Comparison of ENCODE assay signal across 16 mouse cellular contexts in the genomic region with DNA sequence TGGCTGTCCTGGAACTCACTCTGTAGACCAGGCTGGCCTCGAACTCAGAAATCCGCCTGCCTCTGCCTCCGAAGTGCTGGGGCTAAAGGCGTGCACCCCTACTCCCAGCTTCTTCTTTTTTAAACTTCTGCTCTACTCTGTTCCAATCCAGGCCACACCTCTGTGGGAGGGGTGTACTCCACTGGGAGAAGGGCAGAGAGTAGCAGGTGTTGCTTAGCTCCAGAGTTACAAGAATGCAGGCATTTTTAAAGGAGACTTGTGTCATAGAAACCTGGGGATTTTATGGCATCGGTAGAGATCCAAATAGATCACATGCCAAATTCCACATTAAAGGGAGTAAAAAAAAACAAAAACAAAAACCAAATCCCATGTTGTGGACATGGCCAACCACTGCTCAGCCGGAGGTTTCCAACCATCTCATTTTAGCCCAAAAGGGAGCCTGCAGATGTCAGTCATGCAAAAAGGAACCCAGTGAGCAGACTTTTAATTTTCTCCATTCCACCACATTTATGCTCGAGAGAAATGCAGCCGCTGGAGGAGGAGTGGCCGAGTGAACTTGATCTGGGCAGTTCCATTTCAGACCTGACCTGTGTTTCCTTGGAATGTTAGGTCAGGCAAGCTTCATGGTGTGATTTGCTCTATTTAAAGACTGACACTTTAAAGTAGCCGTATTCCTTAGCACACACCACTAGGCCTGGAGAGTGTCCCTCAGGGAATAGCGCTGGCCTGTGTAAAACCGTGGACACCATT. TPM values are rescaled to one million over a fixed set of nuclear protein-coding genes. Genes with fewer than 3 reads are reported as not detected.
A peak's percentile ranks its signal among the peaks of the same experiment; 100 is the strongest.
DNase-seq lines count a peak whose midpoint lies in the region; ATAC-seq and TF ChIP-seq lines count a peak whose summit lies in the region.
"Had no signal": no experiment of that assay in that cellular context is flagged by ENCODE, and none has a peak within 500 bp of the region (broad histone marks: within the 10 kb centered on the region; RNA-seq: fewer than 3 reads in every experiment).

No protein-coding gene starts in this region.

- no peaks in the 10 kb centered on the region; the same call in 1 of the 2 replicates for H3K9me3 ChIP-seq in forebrain, embryonic 11.5 days (ENCODE audit: control insufficient read depth, low read length)
- H3K9me3 ChIP-seq: hindbrain, embryonic 13.5 days; liver, embryonic 15.5 days; neural tube, embryonic 12.5 days had no signal

- no peak overlapping the region for H3K4me2 ChIP-seq in forebrain, embryonic 11.5 days (ENCODE audit: low read depth, low read length, severe bottlenecking)
- H3K4me2 ChIP-seq: hindbrain, embryonic 13.5 days; liver, embryonic 15.5 days; neural tube, embryonic 12.5 days had no signal

- H3K36me3 ChIP-seq in forebrain, embryonic 11.5 days (ENCODE audit: control insufficient read depth, insufficient read depth, low read length): no peaks in the 10 kb centered on the region
- H3K36me3 ChIP-seq: hindbrain, embryonic 13.5 days; neural tube, embryonic 12.5 days had no signal

- TF ChIP-seq POLR2A in brain, embryonic 14.5 days (IDR thresholded peaks at IDR 0.05; ENCODE audit: borderline replicate concordance, extremely low read depth, insufficient read depth, insufficient read length, poor library complexity, severe bottlenecking): no peak

- peak; percentile 52 for DNase-seq in embryo, embryonic 10 days (ENCODE audit: low spot score)
- no peak for DNase-seq in embryo, embryonic 9.5 days (ENCODE audit: extremely low spot score)
- DNase-seq in brain, embryonic 14.5 days (ENCODE audit: low read depth): peak; percentile 3
- DNase-seq in kidney, adult 11 months: peak; percentile 68
- peak; percentile 54 for DNase-seq in kidney, postnatal 10 days
- no peak for DNase-seq in cerebellum, adult 11-12 months
- DNase-seq in forebrain, embryonic 11.5 days (ENCODE audit: low spot score): no peak
- DNase-seq in adrenal gland, adult 2 months: no peak
- DNase-seq: adrenal gland, postnatal 36 days; cerebellum, postnatal 10 days; gastrocnemius, postnatal 10 days; heart, postnatal 10 days had no signal

- no peaks in the 10 kb centered on the region for H3K27me3 ChIP-seq in forebrain, embryonic 11.5 days (ENCODE audit: control insufficient read depth, insufficient read depth, low read length)
- H3K27me3 ChIP-seq: hindbrain, embryonic 13.5 days; liver, embryonic 15.5 days; neural tube, embryonic 12.5 days had no signal

- no peak overlapping the region for H3K4me3 ChIP-seq in forebrain, embryonic 11.5 days (ENCODE audit: low read depth, low read length)
- H3K4me3 ChIP-seq: hindbrain, embryonic 13.5 days; liver, embryonic 15.5 days; neural tube, embryonic 12.5 days had no signal

- ATAC-seq in forebrain, embryonic 11.5 days (replicated peaks; ENCODE audit: low FRiP score): no peak
- ATAC-seq: forebrain, embryonic 16.5 days had no signal

- H3K9ac ChIP-seq in forebrain, embryonic 11.5 days (ENCODE audit: low read length): no peak overlapping the region
- H3K9ac ChIP-seq: hindbrain, embryonic 13.5 days; liver, embryonic 15.5 days; neural tube, embryonic 12.5 days had no signal

- H3K4me1 ChIP-seq in forebrain, embryonic 11.5 days (replicated peaks; ENCODE audit: control insufficient read depth, insufficient read depth, low read length): no peaks in the 10 kb centered on the region
- H3K4me1 ChIP-seq: hindbrain, embryonic 13.5 days; neural tube, embryonic 12.5 days had no signal

- TF ChIP-seq CTCF in brain, embryonic 14.5 days (IDR thresholded peaks at IDR 0.05; ENCODE audit: borderline replicate concordance, extremely low read depth, insufficient read depth, insufficient read length): no peak

- H3K27ac ChIP-seq in forebrain, embryonic 11.5 days (ENCODE audit: low read depth, low read length): no peak overlapping the region
- H3K27ac ChIP-seq: hindbrain, embryonic 13.5 days; liver, embryonic 15.5 days; neural tube, embryonic 12.5 days had no signal

- WGBS in forebrain, embryonic 11.5 days: 80% methylated on average over 12 of the region's 12 CpGs

RNA-seq across cellular contexts. Expression of gene Faap24, which starts 31.3 kb away (rescaled TPM):
- 8.0 and 8.2 TPM in 2 replicates for polyA plus RNA-seq in brain, embryonic 14.5 days (2012; rRNA removed)
- 26.4 and 27.2 TPM in 2 replicates for polyA plus RNA-seq in forebrain, embryonic 11.5 days (2014; fragmentation: Nextera tagmentation; extraction: Ambion mirVana)
- 1 to 10 TPM; 8.4 to 8.7 TPM for total RNA-seq in adrenal gland, adult 2 months (2021)
- polyA plus RNA-seq in adrenal gland, adult 2 months (2012; rRNA removed): 3.4 and 4.3 TPM in 2 replicates

RNA-seq across cellular contexts. Expression of gene Rhpn2, which starts 31.4 kb away (rescaled TPM):
- polyA plus RNA-seq in brain, embryonic 14.5 days (2012; rRNA removed): 1.4 and 2.5 TPM in 2 replicates
- 1.6 and 2.9 TPM in 2 replicates for polyA plus RNA-seq in forebrain, embryonic 11.5 days (2014; fragmentation: Nextera tagmentation; extraction: Ambion mirVana)
- 1 to 10 TPM; 1.6 to 4.6 TPM for total RNA-seq in adrenal gland, adult 2 months (2021)
- polyA plus RNA-seq in adrenal gland, adult 2 months (2012; rRNA removed): 0.51 and 1.3 TPM in 2 replicates

RNA-seq across cellular contexts. Expression of gene Cep89, which starts 31.5 kb away (rescaled TPM):
- 24.4 and 29.0 TPM in 2 replicates for polyA plus RNA-seq in brain, embryonic 14.5 days (2012; rRNA removed)
- 58.2 and 61.7 TPM in 2 replicates for polyA plus RNA-seq in forebrain, embryonic 11.5 days (2014; fragmentation: Nextera tagmentation; extraction: Ambion mirVana)
- 10 to 100 TPM; 11.6 to 19.8 TPM for total RNA-seq in adrenal gland, adult 2 months (2021)
- 15.4 and 16.1 TPM in 2 replicates for polyA plus RNA-seq in adrenal gland, adult 2 months (2012; rRNA removed)

RNA-seq across cellular contexts. Expression of gene Gpatch1, which starts 47.1 kb away (rescaled TPM):
- 14.6 and 14.8 TPM in 2 replicates for polyA plus RNA-seq in brain, embryonic 14.5 days (2012; rRNA removed)
- 19.5 and 19.7 TPM in 2 replicates for polyA plus RNA-seq in forebrain, embryonic 11.5 days (2014; fragmentation: Nextera tagmentation; extraction: Ambion mirVana)
- 10 to 100 TPM; 16.9 to 17.2 TPM for total RNA-seq in adrenal gland, adult 2 months (2021)
- polyA plus RNA-seq in adrenal gland, adult 2 months (2012; rRNA removed): 1.8 and 2.9 TPM in 2 replicates

Comparison
In these comparisons a context has a peak if more than half of its experiments do, and no peak if none do; other contexts are left out.
1. DNase-seq: peak in embryo, embryonic 10 days (single experiment), brain, embryonic 14.5 days (single experiment), kidney, adult 11 months (single experiment) and kidney, postnatal 10 days (single experiment); none in embryo, embryonic 9.5 days (single experiment), cerebellum, adult 11-12 months (single experiment), forebrain, embryonic 11.5 days (single experiment) and adrenal gland, adult 2 months (single experiment).